Mouse (Mus musculus): ENCODE data around the gene Cdon.

The Cdon gene

DNA sequence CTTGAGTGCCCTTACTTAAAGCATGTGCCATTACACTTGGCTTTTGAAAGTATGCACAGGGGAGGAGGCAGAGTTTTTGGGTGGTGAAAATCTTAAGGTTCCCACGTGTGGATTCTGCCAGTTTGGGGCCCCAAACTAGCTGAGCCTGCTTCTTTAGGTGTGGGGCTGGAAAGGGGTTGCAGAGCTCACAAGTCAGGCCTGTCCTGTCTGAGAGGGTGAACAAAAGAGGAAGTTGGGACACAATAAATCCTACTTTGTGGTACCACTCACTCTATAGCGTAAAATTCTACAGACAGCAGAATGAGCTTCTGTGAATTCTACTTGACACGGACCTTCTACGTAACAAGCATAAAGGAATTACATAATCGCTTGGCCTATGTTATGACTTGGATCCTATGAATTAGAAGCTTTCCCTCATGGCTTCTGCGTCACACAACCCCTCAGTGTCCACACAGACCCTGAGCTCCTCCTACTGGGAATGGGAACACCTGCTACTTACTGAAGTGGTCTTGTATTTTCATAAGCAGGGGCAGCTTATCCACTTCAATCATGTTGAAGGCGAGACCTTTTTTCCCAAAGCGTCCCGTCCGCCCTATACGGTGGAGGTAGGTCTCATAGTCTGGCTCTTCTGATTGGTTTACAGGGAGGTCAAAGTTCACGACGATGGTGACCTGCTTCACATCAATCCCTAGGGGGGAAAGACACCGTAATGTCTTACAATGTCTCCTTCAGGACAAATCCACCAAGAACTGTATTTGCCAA lies 122.4 kb downstream of the Cdon start:
- no peak for DNase-seq

DNA sequence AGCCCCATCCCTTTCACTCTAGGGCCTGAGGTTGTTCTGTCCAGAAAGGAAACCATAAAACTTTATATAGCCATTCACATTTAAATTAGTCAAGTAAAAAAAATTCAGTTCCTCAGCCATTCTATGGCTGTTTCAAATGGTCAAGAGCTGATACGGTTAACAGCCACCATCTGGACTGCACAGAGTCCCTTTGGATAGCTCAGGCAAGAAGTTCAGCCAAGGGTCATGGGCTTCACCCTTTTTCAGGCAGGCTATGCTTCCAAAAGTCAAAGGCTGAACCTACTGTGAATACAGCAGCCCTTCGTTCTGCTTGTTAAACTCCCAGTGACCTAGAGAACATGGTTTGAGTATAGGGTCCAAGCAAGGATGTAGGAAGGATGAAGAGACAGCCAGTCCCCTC lies 123.7 kb downstream of the Cdon start:
- no peak for DNase-seq

DNA sequence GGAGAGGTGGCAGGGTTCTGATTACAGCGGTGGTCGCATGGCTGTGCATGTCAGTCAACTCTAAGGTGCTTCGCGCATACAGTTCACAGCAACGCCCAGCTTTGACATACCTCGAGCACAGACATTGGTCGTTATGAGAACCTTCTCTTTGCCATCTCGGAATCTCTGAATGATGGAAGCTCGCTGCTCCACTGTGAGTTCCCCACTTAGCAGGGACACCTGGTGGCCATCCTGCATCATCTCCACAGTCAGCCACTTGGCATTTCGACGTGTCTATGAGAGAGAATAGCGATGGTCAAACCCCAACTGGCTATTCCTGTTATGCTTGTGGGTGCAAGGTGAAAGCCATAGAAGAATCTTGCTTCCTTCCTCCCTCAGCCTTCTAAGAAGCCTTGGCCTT lies 124.8 kb downstream of the Cdon start:
- no peak for DNase-seq

DNA sequence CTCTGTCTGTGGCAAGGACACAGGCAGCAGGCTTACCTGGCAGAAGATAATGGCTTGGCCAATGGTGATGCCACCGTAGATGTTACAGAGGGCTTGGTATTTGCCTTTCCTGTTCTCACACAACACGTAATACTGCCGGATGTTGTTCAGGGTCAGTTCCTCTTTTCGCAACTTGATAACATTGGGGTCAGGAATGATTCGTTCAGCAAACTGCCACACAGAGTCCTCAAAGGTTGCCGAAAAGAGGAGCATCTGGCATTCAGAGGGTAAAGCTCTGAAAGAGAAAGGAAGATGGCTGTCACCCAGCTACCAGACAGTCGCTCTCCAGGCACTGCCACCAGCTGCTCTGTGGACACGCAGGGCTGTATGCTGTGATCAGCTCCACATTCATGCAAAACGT lies 125.8 kb downstream of the Cdon start:
- DNase-seq: no peak

DNA sequence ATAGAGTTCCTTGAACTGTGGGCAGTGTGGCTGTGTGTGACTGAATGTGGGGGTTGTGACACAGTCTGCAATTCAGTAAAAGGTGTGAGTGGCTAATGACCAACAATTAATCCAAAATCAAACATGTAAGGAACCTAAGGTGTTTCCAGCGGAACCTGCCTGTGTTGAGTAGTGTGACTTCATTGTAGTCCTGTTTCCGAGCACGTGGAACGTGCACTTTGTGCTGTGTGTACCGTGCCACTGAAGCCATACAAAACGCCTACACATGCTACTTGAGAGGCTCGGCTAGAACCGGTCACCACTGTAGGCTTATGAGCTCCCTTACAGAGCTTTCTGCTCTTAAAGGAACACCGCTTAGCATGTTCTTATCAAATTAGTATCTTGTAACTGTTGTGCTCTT lies 127.5 kb downstream of the Cdon start:
- no peak for DNase-seq

DNA sequence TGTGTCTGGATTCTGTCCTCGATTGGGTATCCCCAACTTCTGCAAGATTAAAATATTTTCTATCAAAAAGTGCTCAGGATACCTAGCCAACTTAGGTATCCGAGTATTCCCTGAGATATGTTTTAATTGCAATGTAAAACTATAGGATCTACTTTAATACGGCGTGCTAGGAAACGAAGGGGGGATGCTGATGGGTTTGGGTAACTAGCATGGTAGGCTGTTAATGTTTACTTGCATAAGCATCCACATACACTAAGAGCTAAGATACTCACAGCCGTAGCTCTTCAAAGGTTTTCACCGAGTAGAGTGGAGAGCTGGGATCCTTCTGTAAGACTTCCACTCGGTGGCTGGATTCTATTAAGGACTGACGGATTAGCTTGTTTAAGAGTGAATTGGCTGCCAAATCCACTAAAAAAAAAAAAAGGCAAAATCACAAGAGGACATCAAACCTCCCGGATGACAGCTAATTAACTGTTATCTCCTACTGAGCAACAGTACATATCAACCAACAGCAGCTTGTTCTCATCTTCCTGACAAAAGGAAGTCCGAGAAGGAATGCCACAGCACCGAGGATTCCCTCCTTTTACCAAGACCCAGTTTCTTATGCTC lies 135.7 kb downstream of the Cdon start:
- DNase-seq: no peak
